Mouse (Mus musculus) embryo, embryonic 9.5 days (tissue): ENCODE results near the gene Yy1.

Source experiments
- DNase-seq: peaks from one replicate; pipeline ENCODE4 v3.0.0-alpha.2; 2017; ENCODE audit errors: extremely low spot score

Yy1 gene

DNA sequence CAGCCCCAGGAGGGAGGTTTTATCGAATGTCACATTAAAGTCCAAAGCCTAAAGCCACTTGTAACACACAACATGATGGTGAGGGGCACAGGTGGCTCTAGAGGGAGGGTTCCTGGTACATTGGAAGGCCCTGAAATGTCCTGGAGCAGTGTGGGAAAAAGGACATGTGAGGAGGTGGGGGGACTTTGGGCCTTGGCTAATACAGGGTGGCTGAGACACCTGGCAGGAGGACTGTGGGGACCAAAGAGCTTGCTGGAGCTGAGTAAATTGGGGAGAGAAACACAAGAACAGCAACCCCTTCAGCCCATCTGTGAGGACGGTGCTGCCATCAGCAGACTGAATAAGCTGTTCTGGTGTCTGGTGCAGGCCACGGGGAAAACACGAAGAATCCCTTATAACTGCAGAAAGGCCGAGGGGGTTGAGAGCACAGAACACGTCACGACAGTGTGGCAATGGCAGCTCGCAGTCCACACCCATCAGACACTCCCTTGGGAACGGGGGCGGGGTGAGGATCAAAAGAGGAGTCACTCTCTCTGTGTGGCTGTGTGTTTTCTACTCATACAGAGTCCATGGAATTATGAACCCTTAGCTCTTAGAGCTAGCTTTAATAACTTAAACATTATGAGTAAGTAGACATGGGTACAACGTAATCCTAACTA, 24.4 kb upstream of the Yy1 start:
- no peak for DNase-seq

DNA sequence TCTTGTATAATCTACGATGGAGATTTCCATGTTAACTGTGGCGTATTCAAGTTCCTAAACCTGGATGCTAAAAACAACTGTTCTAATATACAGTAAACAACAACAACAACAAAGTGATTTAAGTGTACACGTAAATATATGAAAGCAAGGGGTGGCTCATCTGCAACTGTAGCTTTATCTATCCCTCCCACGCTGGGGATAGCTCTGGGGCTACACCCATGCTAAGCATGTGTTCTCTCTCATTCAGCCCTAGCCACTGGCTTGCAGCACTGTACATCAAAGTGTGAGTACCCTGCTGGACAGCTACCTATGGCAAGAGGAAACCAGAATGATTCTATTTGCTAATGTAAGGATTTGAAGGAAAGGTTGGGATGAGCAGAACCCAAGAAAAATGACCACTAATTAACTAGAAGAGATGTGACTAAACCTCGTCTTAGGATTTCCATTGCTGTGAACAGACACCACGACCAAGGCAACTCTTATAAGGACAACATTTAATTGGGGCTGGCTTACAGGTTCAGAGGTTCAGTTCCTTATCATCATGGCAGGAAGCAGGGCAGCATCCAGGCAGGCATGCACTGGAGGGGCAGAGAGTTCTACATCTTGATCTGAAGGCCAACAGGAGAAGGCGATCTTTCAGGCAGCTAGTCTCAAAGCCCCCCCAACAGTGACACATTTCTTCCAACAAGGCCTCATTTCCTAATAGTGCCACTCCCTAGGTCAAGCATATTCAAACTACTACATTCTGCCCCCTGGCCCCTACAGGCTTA, 12.5 kb upstream of the Yy1 start:
- DNase-seq = no peak

DNA sequence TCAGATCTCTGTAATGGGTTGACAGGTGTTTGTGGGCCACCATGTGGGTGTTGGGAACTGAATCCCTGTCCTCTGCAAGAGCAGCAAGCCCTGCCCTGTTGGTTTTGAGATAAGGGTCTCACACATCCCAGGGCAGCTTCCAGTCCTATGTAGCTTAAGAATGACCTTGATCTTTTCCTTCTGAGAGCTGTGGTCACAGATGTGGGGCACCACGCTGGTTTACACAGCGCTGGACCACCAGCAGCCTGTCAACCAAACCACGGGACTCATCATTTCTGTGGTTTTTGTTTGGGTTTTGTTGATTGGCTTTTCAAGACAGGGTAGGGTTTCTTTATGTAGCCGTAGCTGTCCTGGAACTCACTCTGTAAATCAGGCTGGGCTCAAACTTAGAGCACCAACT, 7.6 kb upstream of the Yy1 start:
- no peak for DNase-seq

DNA sequence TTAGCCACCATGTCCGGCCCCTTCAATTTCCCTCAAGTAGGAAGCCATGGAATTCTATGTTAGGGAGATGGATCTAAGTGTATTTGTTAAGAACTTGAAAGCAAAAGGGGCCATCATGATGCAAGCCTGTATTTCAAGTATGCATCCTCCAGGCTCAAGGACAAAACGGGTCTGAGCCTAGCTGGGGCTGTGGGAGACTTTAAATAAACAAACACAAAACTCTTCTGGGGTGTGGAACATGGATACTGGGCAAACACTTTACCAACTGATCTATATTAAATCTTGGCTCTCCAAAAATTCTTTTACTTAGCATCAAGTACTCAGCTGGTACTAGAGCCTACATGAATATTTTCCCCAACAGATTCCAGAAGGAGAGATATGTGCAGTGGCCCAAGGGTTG, 5.4 kb upstream of the Yy1 start:
- no peak for DNase-seq

DNA sequence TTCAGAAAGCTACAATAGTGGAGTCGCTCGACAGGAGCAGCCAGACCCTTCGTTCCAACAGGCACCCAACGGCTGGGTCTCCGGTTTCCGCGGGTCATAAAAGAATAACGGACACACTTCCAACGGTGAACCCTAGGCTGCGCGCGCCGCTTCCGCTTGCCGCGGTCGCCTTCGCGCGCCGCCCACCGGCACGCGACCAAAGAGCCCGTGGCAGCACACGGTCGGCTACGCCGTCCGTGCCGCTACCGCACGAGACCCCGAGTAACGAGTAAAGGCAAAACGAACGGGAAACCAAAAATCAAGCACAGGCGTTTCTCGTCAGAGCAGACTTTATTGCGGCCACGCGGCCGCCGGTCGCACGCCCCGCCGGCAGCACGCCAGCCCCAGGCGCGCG, 624 bp upstream of the Yy1 start:
- DNase-seq = peak; percentile 75

DNA sequence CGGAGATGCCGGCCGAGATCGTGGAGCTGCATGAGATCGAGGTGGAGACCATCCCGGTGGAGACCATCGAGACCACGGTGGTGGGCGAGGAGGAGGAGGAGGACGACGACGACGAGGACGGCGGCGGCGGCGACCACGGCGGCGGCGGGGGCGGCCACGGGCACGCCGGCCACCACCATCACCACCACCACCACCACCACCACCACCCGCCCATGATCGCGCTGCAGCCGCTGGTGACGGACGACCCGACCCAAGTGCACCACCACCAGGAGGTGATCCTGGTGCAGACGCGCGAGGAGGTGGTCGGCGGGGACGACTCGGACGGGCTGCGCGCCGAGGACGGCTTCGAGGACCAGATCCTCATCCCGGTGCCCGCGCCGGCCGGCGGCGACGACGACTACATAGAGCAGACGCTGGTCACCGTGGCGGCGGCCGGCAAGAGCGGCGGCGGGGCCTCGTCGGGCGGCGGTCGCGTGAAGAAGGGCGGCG, 724 bp downstream of the Yy1 start:
- no peak for DNase-seq

DNA sequence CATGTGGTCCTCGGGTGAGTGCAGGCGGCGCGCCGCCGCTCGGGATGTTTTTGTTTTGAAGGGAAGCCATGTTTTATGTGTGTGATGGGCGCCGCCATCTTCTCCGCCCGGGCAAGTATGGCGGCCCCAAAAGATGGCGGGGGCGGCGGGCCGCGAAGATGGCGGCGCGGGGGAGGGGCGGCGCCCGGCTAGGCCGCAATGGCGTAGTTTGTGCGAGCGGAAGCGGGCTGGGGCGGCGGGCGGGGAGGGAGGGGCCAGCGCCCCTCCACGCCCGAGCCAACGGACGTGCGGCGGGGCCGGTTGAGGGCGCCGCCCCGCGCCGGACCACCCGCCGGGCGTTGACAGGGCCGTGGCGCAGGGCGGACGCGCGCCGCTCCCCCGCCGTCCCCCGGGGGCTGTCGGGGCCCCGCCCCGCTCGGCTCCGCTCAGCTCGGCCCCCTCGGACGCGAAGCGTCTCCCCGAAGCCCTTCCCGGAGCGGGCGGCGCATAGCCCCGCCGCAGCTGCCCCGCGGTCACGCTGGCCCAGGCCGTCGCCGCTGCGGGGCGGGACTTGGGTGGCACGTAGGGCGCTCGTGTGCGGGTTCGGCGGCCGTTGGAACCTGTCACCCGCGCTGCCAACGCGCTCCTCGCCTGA, 1.4 kb downstream of the Yy1 start:
- DNase-seq = peak; percentile 83

DNA sequence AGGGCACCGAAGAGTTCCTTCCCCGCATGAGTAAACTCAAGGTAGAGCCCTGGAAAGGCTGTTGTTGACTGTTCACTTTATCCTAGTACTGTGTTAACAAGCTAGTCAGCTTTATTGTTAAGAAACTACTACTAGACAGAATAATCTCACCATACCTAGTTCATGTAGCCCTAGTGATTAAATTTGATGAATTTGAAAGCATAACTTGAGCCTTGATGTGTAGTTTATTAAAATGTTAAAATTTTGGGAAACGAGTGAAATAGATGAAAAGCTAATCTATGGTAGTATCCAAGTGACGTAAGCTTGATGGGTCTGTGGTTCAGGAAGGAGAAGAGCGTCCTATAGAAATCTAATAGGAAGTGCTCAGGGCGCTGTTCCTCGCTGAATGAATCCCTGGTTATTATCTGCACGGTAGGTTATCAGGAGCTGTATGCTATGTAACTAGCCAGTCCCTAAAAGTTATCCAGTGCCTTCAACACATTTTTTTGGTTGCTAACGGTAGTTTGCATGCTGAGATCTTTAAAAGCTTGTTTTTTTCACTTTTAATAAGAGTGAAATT, 2.3 kb downstream of the Yy1 start:
- no peak for DNase-seq

DNA sequence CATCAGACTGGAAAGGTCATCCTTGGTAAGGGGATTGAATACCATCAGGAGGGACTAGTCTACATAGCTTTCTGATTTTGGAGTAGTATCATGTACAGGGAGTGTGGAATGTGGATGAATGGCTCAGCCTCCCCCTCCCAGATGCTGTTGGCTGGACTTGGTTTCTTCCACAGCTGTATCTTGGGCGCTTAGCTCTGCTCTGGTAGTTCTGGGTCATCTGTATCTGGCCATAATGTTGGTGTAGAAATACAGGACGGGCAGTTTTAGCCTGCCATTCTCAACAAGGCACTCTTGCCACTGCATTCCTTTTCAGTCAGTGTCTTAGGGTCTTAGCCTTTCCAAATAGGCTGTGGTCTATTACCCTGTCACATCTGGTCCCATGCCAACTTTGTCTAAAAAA, 8.8 kb downstream of the Yy1 start:
- no peak for DNase-seq

DNA sequence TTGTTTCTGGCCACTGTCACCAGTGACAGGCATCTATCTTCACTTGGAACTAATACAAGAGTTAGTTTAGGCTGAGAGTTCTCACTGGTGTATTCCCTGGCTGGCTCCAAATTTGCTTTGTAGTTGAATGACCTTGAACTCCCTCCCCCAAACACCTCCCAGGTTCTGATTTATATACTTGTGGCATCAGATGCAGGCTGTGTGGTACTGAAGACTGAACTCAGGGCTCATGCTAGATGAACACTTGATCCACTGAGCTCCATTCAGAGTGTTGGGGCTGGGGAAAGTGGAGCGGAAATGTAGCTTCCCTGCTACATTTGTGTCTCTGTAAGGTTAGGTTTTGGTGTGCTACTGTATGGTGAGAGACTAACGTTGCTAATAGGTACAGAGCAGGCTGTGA, 11.6 kb downstream of the Yy1 start:
- no peak for DNase-seq

DNA sequence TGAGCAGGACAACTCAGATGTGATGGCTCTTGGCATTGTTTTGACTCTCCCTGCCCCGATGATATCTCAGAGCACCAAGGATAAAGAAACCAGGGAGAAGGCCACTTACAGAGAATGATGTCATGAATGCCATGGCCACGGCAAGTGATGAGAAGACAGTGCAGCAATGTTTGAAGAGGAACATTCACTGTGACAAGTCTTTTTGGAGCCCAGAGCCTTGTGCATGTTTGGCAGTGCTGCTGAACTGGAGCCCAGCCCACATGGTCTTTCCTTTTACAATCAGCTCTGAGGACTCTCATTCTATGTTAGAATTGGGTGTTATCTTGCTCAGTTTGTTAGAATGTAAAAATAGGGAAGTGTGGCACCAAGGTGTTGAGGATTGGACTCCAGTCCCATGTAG, 15.7 kb downstream of the Yy1 start:
- no peak for DNase-seq

DNA sequence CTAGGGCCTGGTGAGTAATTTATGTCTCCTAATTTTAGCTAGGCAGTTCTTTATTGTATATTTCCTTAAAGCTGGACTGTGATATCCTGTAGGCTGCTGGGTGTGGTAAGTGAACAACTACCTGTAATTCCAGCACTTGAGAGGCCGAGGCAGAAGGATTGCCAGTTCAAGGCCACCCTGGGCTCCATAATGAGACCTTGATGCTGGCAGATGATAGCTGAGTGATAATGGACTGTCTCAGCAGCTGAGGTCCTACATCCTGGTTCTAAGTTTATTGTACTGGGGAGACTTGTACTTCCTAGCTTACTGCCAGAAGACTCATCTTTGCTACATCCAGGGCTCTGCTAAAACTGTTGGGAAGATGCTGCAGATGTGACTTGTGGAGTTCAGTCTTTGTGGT, 17.0 kb downstream of the Yy1 start:
- DNase-seq = no peak

DNA sequence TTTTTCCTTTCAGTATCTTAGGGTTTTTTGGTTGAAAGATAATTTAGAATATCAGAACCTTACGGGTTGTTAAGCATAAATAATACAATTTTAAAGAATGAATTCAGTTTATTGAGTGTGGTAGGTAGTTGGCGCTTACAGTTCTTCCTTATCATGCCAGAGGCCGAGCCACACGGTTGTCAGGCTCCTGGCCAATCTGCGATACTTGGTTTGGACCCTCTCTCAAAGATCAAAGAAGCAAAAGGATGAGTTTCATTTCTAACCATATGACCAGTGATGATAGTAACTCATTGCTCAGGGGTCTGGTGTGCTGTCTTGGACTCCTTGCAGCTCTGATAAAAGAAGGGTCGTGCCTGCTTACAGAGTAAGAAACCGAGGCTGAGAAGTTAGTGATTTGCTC, 17.5 kb downstream of the Yy1 start:
- DNase-seq = no peak

DNA sequence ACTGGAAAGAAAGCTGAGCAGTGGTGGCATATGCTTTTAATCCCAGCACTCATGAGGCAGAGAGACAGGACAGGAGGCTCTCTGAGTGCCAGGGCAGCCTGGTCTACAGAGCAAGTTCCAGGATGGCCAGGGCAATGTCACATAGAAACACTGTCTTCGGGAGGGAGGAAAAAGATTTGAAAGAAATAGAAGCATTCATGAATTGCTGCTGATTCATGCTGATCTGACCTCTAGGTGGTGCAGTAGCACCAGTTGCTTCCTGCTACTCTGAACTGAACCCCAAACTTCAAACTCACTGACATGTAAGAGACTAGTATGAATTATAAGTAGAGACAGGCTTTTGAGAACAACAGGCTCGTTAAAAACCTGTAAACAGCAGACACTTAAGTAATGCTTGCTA, 18.4 kb downstream of the Yy1 start:
- no peak for DNase-seq

DNA sequence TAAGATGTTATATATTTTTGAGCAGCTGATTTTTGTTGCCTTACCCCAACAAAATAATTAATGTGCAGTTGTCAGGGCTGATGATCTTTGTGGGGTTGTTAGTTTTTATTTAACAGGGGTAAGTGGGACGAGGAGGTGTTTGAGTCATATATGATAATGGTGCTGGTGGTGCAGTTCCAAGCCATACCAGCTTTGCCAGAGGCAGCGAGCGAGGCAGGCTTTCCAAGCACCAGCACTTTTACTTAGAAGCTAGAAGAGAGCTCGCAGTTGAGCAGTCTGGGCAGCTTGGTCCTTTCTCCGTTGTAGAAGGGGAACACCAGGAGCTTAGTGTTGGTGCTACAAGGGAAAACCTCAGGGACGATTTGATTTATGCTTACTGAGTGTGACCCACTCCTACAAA, 19.7 kb downstream of the Yy1 start:
- DNase-seq = no peak

DNA sequence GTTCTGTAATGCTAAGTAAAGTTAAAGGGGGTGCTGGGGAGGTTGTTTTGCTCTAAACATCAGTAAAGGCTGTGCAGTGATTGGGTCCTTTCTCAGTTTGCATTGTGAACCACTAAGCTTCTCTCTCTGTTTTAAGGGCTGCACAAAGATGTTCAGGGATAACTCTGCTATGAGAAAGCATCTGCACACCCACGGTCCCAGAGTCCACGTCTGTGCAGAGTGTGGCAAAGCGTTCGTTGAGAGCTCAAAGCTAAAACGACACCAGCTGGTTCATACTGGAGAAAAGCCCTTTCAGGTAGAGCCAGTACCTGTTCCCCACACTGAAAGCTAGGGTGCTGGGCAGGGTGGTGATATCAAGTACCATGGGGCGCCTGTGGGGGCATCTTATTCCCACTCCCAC, 21.7 kb downstream of the Yy1 start:
- DNase-seq = no peak

DNA sequence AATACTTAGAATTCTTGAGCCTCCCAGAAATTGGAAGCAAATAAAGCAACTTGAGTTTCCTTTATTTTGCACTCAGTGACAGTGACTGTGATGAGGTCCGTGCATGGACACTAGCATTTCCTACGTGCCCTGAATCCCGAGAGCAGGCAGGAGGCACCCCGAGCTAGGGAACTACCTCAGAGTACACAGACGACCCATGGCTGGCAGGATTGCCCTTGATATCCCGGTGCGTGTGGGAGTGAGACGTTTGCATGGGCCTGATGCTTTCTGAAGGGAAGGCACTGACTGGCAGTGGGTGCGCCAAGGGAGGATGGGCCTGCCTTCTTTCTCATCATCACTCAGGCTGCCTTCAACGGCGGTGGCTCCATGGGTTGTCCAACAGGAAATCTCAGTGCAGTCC, 23.8 kb downstream of the Yy1 start:
- no peak for DNase-seq

DNA sequence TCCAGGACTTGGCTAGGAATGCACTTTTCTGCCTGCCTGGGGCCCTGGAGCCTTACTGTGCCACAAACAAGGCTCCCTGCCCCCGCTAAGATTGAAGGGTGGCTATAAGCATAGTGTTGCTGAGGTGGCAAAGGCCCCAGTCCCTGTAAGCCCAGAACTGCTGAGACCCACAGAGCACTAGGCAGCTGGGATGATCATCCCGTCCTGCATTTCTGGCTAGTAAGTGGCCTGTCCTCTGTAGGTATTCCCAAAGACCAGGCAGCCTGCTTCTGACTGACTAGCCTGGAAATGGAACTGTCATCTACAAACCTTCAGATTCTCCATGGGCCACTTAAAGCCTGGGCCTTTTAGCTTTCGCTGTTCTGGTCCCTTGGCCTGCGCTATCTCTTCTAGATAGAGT, 27.7 kb downstream of the Yy1 start:
- no peak for DNase-seq

DNA sequence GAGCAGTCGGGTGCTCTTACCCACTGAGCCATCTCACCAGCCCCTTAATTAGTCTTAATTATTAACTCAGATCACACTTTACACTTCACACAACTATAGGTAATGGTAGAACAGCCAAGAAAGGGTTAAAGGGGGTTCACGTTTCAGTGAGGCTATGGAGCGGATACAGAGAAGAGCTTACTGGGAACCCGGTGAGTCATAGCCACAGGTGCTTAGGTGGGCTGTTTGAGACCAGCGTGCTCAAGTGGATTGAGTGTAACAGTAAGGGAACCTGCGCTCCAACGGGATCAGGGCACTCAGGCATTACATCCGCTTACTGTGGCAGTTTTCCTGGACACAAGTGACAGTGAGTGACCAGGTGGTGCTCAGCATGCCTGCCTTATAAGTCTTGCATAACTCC, 30.3 kb downstream of the Yy1 start:
- no peak for DNase-seq

DNA sequence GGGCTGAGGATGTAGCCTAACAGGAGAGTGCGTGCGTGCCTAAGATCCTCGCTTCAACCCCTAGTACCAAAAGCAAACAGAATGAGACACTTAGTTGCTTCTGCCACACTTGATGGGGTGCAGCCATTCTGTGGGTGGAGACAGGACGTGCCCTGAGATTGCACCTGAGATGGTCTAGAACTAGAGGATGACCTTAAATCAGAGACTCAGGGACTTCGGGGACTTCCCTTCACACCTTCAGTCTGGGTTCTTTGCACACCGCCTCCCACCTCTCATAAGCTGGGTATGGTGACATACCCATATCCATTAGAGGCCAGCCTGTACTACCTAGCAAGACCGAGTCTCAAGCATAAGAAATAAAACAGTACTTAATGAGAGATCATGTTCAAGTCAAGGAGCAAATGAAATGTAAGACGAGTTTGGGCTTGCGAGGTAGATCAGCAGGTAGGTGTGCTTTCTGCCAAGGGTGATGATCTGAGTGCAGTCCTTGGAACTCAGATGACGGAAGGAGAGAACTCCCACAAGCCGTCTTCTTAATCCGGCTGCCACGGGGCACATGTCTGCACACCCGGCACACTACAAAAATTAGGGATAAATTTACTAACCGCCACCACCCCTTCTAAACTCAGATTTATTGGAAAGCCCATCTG, 31.6 kb downstream of the Yy1 start:
- no peak for DNase-seq

DNA sequence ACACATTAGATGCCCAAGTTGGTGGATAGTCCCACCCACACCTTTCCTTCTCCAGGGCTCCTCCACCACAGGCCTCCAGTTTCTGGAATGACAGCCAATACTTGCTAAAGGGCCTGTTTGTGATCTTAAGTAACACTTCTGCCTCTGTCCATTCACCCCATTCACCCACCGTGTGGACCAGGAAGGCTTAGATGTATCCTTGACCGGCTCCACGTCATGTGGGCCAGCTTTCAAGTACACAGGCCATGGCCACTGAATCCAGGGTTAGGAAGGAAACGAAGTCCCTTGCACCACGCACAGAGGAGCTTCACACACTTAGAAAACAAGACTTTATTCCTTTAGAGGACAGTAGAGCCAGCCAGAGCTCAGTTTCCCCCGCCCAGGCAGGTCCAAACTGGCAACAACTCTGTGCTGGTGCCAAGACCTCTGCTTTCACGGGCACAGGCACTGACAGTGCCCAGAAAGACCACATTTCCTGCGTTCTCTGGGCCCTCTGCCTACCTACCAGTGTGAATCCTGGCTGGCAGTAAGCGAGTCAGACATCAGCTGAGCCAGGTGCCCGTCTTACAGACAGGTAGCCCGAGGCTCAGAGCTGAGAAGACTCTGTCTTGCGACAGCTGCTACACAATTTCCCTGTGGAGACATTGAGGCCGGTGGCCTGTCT, 32.9 kb downstream of the Yy1 start:
- DNase-seq = no peak
